Mouse (Mus musculus) hindbrain, embryonic 13.5 days (tissue): ENCODE results near the gene Olah. TPM values are rescaled to one million over a fixed set of nuclear protein-coding genes. Genes with fewer than 3 reads are reported as not detected.

Experiments used
- ATAC-seq: fragments of 200-750 bp; cut with Nextera tagmentation; 2 replicates; pipeline ENCODE4 v1.8.0; 2017; ENCODE audit warnings: moderate TSS enrichment; ENCODE audit not compliant: low FRiP score
- H3K27ac ChIP-seq: fragments of 300-500 bp; sonication (generic); 2 replicates; pipeline ENCODE4 v1.5.1; 2015; ENCODE audit warnings: inconsistent platforms, mild to moderate bottlenecking, moderate library complexity
- H3K27me3 ChIP-seq: fragments of 300-500 bp; sonication (generic); 2 replicates; pipeline ENCODE4 v1.6.1; 2015; ENCODE audit warnings: mild to moderate bottlenecking, inconsistent platforms
- H3K36me3 ChIP-seq: fragments of 300-500 bp; sonication (generic); 2 replicates; pipeline ENCODE4 v1.6.1; 2015; ENCODE audit warnings: mild to moderate bottlenecking, inconsistent platforms
- H3K4me1 ChIP-seq: fragments of 300-500 bp; sonication (generic); replicated peaks from 2 replicates; pipeline ENCODE4 v1.6.1; 2015; ENCODE audit warnings: inconsistent platforms
- H3K4me2 ChIP-seq: fragments of 300-500 bp; sonication (generic); 2 replicates; pipeline ENCODE4 v1.6.1; 2015; ENCODE audit warnings: inconsistent platforms, mild to moderate bottlenecking, moderate library complexity
- H3K4me3 ChIP-seq: fragments of 300-500 bp; sonication (generic); 2 replicates; pipeline ENCODE4 v1.5.1; 2015; ENCODE audit warnings: mild to moderate bottlenecking, inconsistent platforms
- H3K9ac ChIP-seq: fragments of 300-500 bp; sonication (generic); 2 replicates; pipeline ENCODE4 v1.6.1; 2015; ENCODE audit warnings: mild to moderate bottlenecking, inconsistent platforms
- H3K9me3 ChIP-seq: fragments of 300-500 bp; sonication (generic); 2 replicates; pipeline ENCODE4 v1.6.1; 2016; ENCODE audit warnings: inconsistent platforms
- WGBS: fragments of 180-500 bp; shearing (Covaris S2); methylation state at CpG from one replicate; pipeline ENCODE4 v1.1.7; 2015; 5-methylcytosine and 5-hydroxymethylcytosine counted together
- polyA plus RNA-seq: library from polyadenylated mRNA; unstranded; fragments of >200 nt; fragmentation: Nextera tagmentation; extraction: Ambion mirVana; gene quantifications from 2 replicates; pipeline ENCODE4 v1.2.1, GENCODE M21; 2015

Gene Olah
- polyA plus RNA-seq, 1 experiment from 2014 or later: not detected

DNA sequence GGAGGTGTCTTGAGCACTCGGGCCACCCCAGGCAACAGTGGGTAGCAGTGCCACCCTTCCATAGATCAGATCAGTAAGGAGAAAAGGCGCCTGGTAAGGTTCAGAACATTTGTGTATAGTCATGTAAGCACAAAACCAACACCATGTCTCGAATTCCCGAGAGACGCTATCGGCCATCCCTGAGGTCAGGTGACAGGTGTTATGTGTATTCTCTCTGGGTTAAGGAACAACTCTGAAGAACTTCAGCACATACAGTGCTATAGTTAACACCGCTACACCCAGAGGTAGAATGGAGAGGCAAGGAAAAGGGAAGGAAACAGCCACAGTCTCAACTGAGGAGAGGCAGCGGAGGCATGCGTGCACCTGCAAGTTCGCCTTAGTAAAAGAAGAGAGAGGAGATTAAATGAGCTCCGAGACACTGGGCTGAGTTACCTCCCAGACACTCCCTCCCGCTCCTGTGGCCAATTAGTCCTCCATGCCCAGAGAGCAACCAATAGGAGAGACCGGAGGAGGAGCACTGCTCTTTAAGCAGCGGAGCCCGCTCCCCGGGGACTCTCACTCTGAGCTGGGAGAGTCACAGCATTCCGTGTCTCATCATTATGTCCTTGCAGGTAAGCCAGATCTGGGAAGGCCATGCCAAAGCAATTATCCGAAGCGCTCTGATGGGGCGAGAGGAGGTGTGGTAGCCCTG, 61.3 kb downstream of the Olah start, which contains the start of gene Acbd7:
Gene Acbd7, plus strand, starts transcription at position 558 of the 691 bp plus-strand sequence.
- Histone ChIP-seq H3K4me1 (peaks cover 22% of the 10 kb centered on the region), H3K27me3 (peaks cover 16% of the 10 kb centered on the region; the same call in 1 of the 2 replicates), H3K36me3 (no peaks in the 10 kb centered on the region), H3K27ac (no peak within 1 kb of the TSS), H3K9ac (peak within 1 kb of the TSS; percentile 55), H3K4me3 (peak within 1 kb of the TSS; percentile 35), H3K4me2 (peak within 1 kb of the TSS; percentile 65), H3K9me3 (no peaks in the 10 kb centered on the region)
- 6% methylated on average over 20 of the region's 20 CpGs for WGBS
- 0 out of 2 replicates have a peak, but pooled peaks have one; percentile 3 for ATAC-seq

DNA sequence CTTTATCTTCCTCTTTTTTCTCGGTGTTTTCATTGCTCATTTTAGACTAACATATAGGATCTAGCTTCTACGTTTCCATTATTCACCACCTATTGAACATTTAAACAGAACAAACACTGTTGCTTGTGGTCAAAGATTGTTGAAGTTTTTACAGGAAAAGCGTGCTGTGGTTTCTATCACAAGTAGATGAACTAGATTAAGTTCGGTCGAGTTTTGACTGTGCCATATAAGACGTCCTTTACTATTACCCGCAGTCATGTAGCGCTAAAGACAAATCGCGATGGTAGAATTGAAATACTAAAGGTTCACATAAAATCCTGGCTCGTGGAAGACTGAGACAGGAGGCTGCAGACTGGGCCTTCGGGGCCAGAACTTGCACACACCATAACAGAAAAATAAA, 63.2 kb downstream of the Olah start:
- Histone ChIP-seq H3K4me3 (no peak overlapping the region), H3K27ac (no peak overlapping the region), H3K36me3 (peaks cover 6% of the 10 kb centered on the region; the same call in 1 of the 2 replicates), H3K9ac (no peak overlapping the region), H3K27me3 (peaks cover 16% of the 10 kb centered on the region; the same call in 1 of the 2 replicates), H3K4me1 (peaks cover 24% of the 10 kb centered on the region), H3K4me2 (no peak overlapping the region), H3K9me3 (no peaks in the 10 kb centered on the region)
- 93% methylated on average over 12 of the region's 12 CpGs for WGBS
- ATAC-seq: no peak

DNA sequence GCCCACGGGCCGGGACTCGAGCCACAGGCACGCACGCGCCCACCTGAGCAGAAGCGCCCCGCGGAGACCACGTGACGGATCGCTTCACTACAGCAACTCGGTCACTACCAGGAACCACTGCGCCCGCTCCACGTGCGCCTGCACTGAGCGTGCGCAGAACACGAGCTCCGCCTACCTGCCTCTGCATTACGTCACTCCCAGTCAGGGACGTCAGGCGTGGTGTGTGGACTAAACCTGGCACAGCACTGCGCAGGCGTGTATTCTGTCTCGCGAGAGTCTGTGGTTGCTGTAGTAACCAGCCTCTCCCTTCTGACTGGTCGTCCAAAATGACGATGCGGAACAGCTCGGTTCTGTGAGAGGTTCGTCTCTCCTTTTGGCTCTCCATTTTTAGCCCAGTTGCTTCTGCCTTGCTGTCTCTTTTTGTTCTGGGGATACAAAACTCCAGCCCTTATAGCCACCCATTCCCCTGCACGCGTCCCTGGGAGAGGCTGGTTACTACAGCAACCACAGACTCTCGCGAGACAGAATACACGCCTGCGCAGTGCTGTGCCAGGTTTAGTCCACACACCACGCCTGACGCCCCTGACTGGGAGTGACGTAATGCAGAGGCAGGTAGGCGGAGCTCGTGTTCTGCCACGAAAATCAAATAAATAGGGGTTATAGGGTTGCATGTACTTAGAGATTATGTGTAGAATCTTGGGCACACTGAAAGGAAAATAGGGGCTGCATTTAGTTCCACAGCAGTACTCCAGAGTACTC, 64.3 kb downstream of the Olah start, which contains the start of gene Rpp38:
Gene Rpp38, minus strand, starts transcription at position 160 of the 759 bp plus-strand sequence.
- Histone ChIP-seq H3K27me3 (peaks cover 12% of the 10 kb centered on the region; the same call in 1 of the 2 replicates), H3K36me3 (peaks cover 16% of the 10 kb centered on the region), H3K9ac (peak within 1 kb of the TSS; percentile 77), H3K4me3 (peak within 1 kb of the TSS; percentile 64), H3K9me3 (no peaks in the 10 kb centered on the region), H3K4me2 (peak within 1 kb of the TSS; percentile 70), H3K27ac (peak within 1 kb of the TSS; percentile 89), H3K4me1 (peaks cover 24% of the 10 kb centered on the region)
- under 1% methylated on average over 45 of the region's 45 CpGs for WGBS
- ATAC-seq: peak; percentile 98

DNA sequence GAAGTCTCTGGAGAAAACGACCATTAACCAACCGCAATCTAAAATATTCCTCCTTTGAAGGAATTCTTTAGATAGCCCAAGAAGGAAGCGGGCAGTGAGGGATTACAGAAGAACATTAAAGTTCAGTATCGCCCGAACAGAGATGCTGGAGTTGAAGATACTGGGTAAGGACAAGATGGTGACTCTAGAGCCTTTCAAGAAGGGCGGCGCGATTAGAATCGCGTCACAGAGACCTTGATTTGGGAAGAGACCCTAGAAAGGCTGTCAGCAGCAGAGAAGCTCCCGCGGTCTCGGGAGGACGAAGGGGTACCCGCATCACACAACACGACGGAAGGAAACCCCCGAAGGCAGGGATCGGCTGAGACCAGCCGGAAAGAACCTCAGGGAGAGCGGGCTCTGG, 65.0 kb downstream of the Olah start:
- H3K4me1 ChIP-seq: peaks cover 24% of the 10 kb centered on the region
- H3K36me3 ChIP-seq: peaks cover 16% of the 10 kb centered on the region
- ATAC-seq: no peak
- H3K4me3 ChIP-seq: peak overlapping the region; percentile 64
- H3K9ac ChIP-seq: peak overlapping the region; percentile 77
- H3K27ac ChIP-seq: peak overlapping the region; percentile 84
- peaks cover 8% of the 10 kb centered on the region; the same call in 1 of the 2 replicates for H3K27me3 ChIP-seq
- H3K4me2 ChIP-seq: peak overlapping the region; percentile 70
- H3K9me3 ChIP-seq: no peaks in the 10 kb centered on the region
- WGBS: 2% methylated on average over 21 of the region's 21 CpGs

DNA sequence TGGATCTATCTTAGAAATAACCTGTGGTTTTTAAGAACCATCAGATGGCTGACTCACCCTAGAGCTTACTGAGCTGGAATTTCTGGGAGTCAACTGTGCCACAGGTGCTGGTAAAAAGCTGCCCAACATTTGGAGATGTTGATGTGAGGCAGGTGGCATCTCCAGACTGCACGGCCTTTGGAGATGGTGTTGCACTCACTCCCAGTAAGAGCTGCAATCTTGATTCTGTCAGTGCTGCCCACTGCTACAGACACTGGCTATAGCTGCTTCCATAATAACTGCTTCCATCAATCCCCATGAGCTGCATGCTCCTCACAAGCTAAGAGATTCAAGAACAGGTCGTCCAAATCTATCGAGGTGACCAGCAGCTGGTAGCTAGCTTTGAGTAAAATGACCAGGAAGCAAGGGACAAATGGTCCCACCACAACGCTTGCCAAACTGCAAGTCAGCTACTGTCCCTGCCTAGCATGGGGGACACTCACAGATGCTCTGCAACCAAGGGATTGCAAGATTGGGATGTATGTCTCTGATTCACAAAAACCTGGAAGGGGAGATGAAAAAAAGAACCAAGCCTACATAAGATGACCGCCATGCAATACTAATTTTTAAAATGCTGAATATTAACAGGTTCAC, 65.8 kb downstream of the Olah start:
- no peaks in the 10 kb centered on the region for H3K9me3 ChIP-seq
- ATAC-seq: no peak
- peak overlapping the region; percentile 70 for H3K4me2 ChIP-seq
- peaks cover 22% of the 10 kb centered on the region for H3K4me1 ChIP-seq
- peaks cover 1% of the 10 kb centered on the region; the same call in 1 of the 2 replicates for H3K27me3 ChIP-seq
- H3K27ac ChIP-seq: no peak overlapping the region
- WGBS: 85% methylated on average over 5 of the region's 5 CpGs
- H3K36me3 ChIP-seq: peaks cover 20% of the 10 kb centered on the region
- peak overlapping the region; percentile 64 for H3K4me3 ChIP-seq
- peak overlapping the region; percentile 77; the same call in 1 of the 2 replicates for H3K9ac ChIP-seq

DNA sequence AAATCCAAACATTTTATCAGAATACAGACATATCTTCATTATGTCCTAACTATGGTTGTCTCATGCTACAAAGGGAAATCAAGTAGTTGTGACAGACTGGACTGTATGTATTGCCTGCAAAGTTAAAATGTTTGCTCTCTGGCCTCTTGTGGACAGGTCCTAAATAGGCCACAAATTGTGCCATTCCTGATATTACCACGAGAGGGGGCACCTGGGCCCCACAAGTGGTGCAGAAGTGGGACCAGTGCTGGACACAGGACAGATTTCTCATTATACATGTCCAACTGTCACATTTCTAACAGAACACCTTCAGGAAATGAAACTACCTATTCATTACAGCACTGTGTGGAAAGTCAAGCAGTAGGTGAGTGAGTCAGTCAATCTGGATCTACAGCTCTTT, 69.7 kb downstream of the Olah start:
- Histone ChIP-seq H3K27ac (no peak overlapping the region), H3K9me3 (no peaks in the 10 kb centered on the region), H3K27me3 (no peaks in the 10 kb centered on the region), H3K9ac (no peak overlapping the region), H3K4me3 (no peak overlapping the region), H3K4me2 (no peak overlapping the region), H3K4me1 (peaks cover 13% of the 10 kb centered on the region), H3K36me3 (peaks cover 51% of the 10 kb centered on the region)
- WGBS: 33% methylated on average over 1 of the region's 1 CpGs
- no peak for ATAC-seq

DNA sequence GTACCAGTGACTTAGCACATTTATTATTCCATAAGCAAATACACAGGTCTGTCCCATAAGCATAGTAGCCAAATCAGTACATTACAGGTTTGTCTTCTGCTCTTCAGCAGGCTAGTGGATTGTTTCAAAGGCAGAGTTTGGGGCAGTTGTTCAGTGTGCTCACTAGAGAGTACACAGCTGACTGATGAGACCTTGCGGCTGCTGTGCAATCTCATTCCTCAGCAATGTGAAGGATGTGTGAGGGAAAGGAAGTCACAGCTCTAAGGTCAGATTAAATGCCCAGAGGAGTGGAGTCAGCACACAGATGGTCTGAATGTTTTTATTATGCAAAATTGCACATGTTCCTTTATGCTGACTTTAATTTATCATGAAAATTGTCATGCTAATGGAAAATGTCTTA, 70.5 kb downstream of the Olah start:
- H3K9ac ChIP-seq: no peak overlapping the region
- no peak overlapping the region for H3K27ac ChIP-seq
- peaks cover 56% of the 10 kb centered on the region for H3K36me3 ChIP-seq
- no peaks in the 10 kb centered on the region for H3K9me3 ChIP-seq
- H3K27me3 ChIP-seq: no peaks in the 10 kb centered on the region
- no peak for ATAC-seq
- WGBS: 80% methylated on average over 1 of the region's 1 CpGs
- no peak overlapping the region for H3K4me3 ChIP-seq
- H3K4me1 ChIP-seq: peaks cover 9% of the 10 kb centered on the region
- H3K4me2 ChIP-seq: no peak overlapping the region

DNA sequence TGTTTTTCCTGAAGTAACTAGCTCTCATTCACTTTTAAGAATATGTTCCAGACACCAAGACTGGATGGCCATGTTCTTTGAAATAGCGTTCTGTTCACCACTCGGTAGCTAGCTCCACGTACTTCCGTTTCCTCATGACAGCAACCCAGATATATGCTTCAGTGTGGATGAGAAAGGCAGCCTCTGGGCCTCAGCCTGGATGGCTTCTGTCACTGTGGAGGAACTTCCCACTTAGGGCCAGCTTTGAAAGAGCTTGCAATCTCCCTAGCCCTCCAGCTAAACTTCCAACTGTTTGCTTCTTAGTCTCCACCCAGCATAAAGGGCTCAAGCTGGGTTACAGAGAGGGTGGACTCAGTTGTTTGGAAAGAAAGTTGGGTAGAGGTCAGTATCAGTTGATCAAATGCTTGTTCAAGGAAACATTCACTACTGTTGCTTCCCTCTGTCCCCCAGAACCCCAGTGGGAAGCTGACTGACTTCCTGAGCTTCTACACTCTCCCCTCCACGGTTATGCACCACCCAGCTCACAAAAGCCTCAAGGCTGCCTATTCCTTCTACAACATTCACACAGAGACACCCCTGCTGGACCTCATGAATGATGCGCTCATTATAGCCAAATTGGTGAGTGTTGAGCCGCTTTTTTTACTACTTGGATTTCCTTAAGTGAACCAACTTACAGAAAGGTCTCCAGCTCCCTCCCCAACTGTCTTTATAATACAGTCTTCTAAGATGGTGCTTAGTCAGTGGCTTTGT, 72.5 kb downstream of the Olah start:
- 94% methylated on average over 7 of the region's 7 CpGs for WGBS
- Histone ChIP-seq H3K4me3 (no peak overlapping the region), H3K4me2 (no peak overlapping the region), H3K9ac (no peak overlapping the region), H3K27me3 (no peaks in the 10 kb centered on the region), H3K9me3 (no peaks in the 10 kb centered on the region), H3K4me1 (no peaks in the 10 kb centered on the region), H3K36me3 (peaks cover 65% of the 10 kb centered on the region), H3K27ac (no peak overlapping the region)
- ATAC-seq: no peak

DNA sequence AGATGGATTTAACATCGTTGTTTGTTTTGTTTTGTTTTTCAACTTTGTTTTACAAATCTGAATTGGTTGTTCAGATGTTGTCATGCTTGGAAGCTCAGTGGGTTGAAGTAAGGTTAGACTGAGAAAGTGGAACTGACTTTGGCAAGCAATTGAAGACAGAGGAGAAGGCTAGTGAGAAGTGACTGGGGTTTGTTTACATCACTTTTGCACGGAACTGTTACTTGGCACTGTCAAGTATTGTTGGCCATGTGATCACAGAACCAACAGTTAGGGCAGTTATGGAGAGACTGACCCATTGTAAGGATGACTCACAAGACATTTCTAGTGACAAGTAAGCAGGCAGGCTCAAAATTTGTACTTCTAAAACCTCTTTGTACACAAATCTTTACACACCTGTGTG, 73.9 kb downstream of the Olah start:
- Histone ChIP-seq H3K27me3 (no peaks in the 10 kb centered on the region), H3K36me3 (peaks cover 67% of the 10 kb centered on the region), H3K4me1 (no peaks in the 10 kb centered on the region), H3K9me3 (no peaks in the 10 kb centered on the region), H3K4me2 (no peak overlapping the region), H3K9ac (no peak overlapping the region), H3K27ac (no peak overlapping the region), H3K4me3 (no peak overlapping the region)
- no peak for ATAC-seq
- WGBS: 96% methylated on average over 2 of the region's 2 CpGs

DNA sequence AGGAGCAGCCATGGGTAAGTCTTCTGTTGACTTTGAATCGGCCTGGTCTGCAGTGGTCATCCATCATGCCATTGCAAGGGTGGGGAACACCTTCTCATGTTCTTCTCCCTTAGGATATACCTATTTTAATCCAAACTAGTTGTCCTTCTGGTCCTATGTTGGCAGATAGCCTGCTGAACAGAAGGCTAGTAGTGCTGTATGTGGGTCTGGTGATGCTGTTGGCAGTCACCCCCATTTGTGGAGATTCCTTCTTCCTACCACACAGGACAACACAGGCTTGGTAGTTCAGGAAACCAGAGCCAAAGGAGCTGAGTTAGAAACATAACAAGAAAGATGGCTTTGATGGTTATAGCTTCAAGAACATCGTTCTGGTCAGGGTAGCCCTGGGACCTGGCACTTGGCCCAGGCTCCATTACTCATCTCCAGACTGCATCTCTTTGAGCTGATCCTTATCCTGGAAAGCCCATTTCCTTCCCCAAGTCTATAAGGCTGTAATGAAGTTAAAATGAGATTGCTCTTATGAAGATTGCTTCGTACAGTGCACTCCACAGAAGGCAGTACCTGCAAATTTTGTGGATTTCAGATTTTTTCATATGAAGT, 91.5 kb downstream of the Olah start:
- no peak overlapping the region for H3K27ac ChIP-seq
- WGBS: 82% methylated on average over 3 of the region's 3 CpGs
- no peak overlapping the region for H3K9ac ChIP-seq
- H3K4me2 ChIP-seq: no peak overlapping the region
- H3K9me3 ChIP-seq: no peaks in the 10 kb centered on the region
- no peaks in the 10 kb centered on the region for H3K4me1 ChIP-seq
- peaks cover 20% of the 10 kb centered on the region for H3K36me3 ChIP-seq
- no peak for ATAC-seq
- H3K4me3 ChIP-seq: no peak overlapping the region
- H3K27me3 ChIP-seq: no peaks in the 10 kb centered on the region

DNA sequence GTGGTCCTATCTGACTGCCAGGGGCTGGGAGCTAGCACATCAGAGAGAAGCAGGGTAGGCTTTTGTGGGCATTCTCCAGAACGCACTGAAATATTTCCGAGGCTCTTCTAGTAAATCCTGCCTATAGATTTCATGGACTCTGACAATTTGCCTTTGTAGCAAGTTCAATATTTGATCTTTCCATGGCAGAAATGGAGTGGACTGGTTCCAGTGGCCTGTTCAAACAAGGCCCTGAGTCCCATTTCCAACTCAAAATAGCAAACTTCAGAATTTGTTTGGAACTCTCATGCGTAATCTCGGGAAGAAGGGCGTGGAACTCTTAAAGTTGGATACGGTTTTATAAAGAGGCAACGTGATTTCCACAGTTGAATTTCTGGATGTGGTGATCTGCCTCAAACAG, 101.2 kb downstream of the Olah start:
- Histone ChIP-seq H3K36me3 (no peaks in the 10 kb centered on the region), H3K4me2 (no peak overlapping the region), H3K27me3 (no peaks in the 10 kb centered on the region), H3K9me3 (no peaks in the 10 kb centered on the region), H3K4me1 (no peaks in the 10 kb centered on the region), H3K27ac (no peak overlapping the region), H3K4me3 (no peak overlapping the region), H3K9ac (no peak overlapping the region)
- ATAC-seq: no peak
- WGBS: 93% methylated on average over 7 of the region's 7 CpGs
